Mouse (Mus musculus): ENCODE results near the gene Sgsm1. TPM values are rescaled to one million over a fixed set of nuclear protein-coding genes. Genes with fewer than 3 reads are reported as not detected.

Sgsm1 gene
- polyA plus RNA-seq, 1 experiment, result 3.5 TPM

GRCm38 (mm10) chr5:113193762-113194161 lies 116.8 kb downstream of the Sgsm1 start:
- Histone ChIP-seq H3K27me3 (replicated peaks; ENCODE audit: control insufficient read depth, insufficient read depth, low read length) (no peaks in the 10 kb centered on the region), H3K27ac (ENCODE audit: insufficient read depth, low read depth, low read length) (no peak overlapping the region), H3K4me3 (ENCODE audit: insufficient read depth, low read depth, low read length) (peak overlapping the region; percentile 48; the same call in 1 of the 2 replicates), H3K4me1 (ENCODE audit: control insufficient read depth, insufficient read depth, low read length) (0 out of 2 replicates have a peak, but pooled peaks cover 3% of the 10 kb centered on the region), H3K36me3 (ENCODE audit: control insufficient read depth, insufficient read depth, low read length) (no peaks in the 10 kb centered on the region)
- no peak for TF ChIP-seq CTCF (conservative IDR thresholded peaks at IDR 0.05; ENCODE audit: insufficient read depth, insufficient read length, low read depth, low read length)
- TF ChIP-seq POLR2A (IDR thresholded peaks at IDR 0.05; ENCODE audit: low read depth, low read length), result no peak
- DNase-seq, result no peak
- 78% methylated on average over 18 of the region's 18 CpGs for WGBS

Other genes with a start within 250 kb of the Sgsm1 start
- gene Crybb2, start 240.7 kb downstream of the Sgsm1 start, polyA plus RNA-seq (2012; rRNA removed), result not detected in 2 replicates
- gene Crybb3, start 229.2 kb downstream of the Sgsm1 start, polyA plus RNA-seq (2012; rRNA removed), result 1.5 and 2.8 TPM in 2 replicates
- gene 2900026A02Rik, start 89.5 kb downstream of the Sgsm1 start, polyA plus RNA-seq (2012; rRNA removed), result 14.3 and 15.0 TPM in 2 replicates
- gene Tmem211, start 83.9 kb downstream of the Sgsm1 start, polyA plus RNA-seq (2012; rRNA removed), result not detected in 2 replicates
- gene Aym1, start 46.5 kb upstream of the Sgsm1 start, polyA plus RNA-seq (2012; rRNA removed), result not detected in 2 replicates
- gene Wscd2, start 179.5 kb upstream of the Sgsm1 start, polyA plus RNA-seq (2012; rRNA removed), result 9.0 and 10.1 TPM in 2 replicates